Mouse (Mus musculus): ENCODE results near the gene Cop1.

DNA sequence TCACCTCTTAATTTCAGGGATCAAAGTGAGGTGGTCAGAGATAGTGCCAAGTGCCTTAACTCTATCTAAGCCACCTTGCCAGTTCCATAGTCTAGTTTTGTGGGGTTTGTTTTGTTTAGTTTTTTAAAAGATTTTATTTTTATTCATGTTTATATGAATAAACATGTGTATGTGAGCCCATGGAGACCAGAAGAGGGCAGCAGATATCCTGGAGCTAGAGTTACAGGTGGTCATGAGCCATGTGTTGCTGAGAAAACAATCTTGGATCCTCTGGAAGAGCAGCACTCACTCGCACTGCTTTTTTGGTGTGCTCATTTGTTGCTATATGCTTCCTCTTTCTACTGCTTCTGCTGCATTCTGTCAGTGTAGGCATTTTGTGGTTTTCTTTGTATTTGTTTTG, 90.5 kb downstream of the Cop1 start:
- TF ChIP-seq CTCF (IDR thresholded peaks at IDR 0.05; ENCODE audit: control insufficient read depth, insufficient read depth, low read length) (no peak), POLR2A (IDR thresholded peaks at IDR 0.05; ENCODE audit: borderline replicate concordance, control insufficient read depth, low read depth, low read length) (no peak)
